Mouse (Mus musculus): ENCODE data around the gene Ptgis.

DNA sequence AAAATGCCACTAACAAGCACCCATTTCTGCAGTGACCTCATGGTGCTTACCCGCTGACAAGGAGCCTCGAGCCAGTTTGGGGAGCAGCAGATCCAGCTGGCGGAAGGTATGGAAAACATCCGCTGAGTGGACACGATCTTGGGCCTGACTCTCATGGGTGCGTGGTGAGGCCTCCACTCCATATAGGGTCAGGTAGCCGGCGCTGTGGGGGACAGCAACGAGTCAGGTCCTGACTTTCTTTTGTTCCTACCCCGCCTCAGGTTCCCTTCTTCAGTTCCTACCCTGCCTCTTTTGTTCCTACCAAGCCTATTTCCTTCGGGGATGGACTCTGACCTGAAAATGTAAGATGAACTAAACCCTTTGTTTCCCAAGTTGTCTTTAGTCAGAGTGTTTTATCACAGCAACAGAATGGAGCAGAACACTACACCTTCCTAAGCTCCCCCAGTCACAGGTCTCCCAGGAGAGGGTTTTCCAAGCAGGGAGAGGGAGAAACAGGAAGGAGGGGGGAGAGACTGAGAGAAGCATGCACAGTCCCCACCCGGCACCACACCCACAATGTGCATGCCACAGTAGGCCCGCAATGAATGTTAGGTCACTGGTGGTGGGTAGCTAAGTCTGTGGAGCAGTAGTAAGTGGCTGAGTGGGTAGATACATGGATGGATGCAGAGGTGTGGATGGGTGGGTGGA, 19.1 kb downstream of the Ptgis start:
- TF ChIP-seq GATA1 (IDR thresholded peaks at IDR 0.05; ENCODE audit: borderline replicate concordance, low read length) (no peak), FLI1 (IDR thresholded peaks at IDR 0.05; ENCODE audit: low read length) (no peak)

All from megakaryocyte, embryonic 14.5 days (primary cell).